Mouse (Mus musculus): ENCODE data around the gene Kras. TPM values are rescaled to one million over a fixed set of nuclear protein-coding genes. Genes with fewer than 3 reads are reported as not detected.

Gene Kras
- total RNA-seq (2021) = 10 to 100 TPM; 78.2 to 89.0 TPM

DNA sequence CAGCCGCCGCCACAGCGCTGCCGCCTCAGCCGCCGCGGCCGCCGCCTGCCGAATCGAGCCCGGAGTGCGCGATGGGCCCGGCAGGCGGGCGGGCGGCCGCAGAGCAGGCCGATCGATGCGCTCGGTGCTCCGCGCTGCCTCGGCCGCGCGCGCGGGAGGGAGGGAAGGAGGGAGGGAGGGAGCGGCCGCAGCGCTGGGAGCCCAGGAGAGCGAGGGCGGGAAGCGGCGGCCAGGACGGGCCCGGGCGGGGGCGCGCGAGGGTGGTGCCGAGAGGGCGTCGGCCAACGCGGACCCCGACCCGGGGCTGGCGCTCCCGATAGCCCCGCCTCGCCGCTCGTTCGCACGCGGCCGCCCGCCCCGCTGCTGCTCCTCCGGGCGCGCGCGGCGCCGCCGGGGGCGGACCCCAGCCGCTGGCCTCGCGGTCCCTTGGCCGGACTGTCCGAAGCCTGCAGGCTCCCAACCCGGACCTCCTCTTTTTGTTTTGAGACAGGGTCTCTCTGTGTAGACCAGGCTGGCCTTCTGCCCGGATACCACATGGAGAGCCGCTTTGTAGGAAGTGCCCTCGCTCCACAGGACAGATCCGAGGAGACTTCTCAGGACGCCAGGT lies at the start of gene Kras:
TSS of gene Kras (minus strand) at position 55 of the 607 bp plus-strand sequence.
- intact Hi-C loops (cut with DNase I) = loop anchor here (1.0 to 5.0 kb wide), 2 partner anchors 57 to 91 kb away; no protein-coding TSS in a partner anchor

DNA sequence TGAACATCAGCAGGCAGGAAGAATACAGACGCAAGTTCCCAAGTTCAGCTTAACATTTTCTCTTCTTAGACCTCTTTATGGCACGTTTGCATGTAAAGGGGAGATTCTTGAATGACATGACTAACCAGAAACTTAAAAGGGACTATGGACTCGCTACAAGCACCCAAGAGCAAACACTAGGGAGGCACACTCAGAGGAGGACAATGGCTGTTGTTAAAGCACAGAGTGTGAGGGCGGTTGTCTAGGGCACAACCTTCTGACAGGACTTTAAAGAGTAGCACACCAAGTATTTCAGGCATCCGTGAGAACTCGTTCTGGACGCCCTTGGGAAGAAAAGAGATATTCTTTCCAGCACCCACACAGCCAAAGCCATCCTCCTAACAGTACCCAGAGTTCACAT lies 47.6 kb upstream of the Kras start:
- no peak for DNase-seq (ENCODE audit: low spot score in 2 of 2)
- intact Hi-C loops (cut with DNase I) = no loop called here

More for the DNA sequence above, at the start of gene Kras:
- peak; percentile 88 to 92 for DNase-seq (ENCODE audit: low spot score in 2 of 2)

DNA sequence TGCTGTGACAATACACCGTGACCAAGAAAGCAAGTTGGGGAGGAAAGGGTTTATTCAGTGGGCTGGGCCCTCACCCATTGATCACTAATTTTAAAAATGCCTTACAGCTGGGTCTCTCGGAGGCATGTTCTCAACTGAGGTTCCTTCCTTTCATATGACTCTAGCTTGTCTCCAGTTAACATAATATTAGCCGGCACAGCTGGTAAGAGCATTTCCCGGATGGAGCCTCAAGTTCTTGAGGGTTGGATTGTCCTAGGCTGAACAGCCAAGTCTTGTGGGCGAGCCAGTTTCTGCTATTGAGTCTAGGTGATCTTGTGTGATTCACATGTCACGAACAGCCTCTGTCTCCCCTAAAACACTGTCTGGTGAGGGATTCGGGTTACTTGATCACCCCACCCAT lies 46.9 kb upstream of the Kras start:
- DNase-seq (ENCODE audit: low spot score in 2 of 2) = no peak
- intact Hi-C loops (cut with DNase I) = no loop called here

DNA sequence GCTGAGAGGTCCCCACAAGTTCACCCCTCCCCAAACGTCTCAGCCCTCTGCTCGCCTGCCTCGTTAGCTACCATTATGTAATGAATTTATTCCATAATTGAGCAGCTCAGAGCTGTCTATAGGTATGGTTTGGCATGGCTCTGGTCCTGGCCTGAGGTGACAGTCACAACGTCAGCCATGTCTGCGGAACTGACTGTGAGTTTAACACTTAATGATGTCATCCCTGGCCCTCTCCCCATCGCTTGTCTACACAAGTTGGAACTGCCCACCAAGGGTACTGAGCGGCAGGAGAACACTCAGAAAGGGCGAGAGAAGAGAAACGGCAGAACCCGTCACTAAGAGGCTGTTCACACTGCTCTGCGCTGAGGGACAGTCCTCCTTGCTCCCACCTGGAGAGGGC lies 45.1 kb upstream of the Kras start:
- no peak for DNase-seq (ENCODE audit: low spot score in 2 of 2)
- intact Hi-C loops (cut with DNase I) = no loop called here

DNA sequence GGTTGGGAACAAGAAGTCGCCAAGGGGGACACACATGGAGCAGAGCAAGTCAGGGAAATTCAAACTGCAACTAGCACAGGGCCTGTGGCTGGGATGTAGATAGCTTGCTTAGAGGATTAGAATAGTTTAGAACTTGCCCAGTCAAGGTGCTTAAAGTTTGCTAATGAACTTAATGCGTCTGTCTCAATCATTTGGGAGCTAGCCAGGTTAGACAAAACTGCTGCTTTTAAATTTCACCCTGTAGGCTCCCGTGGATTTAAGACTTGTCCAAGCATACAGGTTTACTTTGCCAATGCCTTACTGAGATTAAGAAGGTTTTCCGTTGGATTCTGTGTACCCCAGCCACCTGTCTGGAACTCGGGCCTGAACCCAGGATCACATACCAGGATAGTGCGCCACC lies 43.1 kb upstream of the Kras start:
- no peak for DNase-seq (ENCODE audit: low spot score in 2 of 2)
- intact Hi-C loops (cut with DNase I) = no loop called here

DNA sequence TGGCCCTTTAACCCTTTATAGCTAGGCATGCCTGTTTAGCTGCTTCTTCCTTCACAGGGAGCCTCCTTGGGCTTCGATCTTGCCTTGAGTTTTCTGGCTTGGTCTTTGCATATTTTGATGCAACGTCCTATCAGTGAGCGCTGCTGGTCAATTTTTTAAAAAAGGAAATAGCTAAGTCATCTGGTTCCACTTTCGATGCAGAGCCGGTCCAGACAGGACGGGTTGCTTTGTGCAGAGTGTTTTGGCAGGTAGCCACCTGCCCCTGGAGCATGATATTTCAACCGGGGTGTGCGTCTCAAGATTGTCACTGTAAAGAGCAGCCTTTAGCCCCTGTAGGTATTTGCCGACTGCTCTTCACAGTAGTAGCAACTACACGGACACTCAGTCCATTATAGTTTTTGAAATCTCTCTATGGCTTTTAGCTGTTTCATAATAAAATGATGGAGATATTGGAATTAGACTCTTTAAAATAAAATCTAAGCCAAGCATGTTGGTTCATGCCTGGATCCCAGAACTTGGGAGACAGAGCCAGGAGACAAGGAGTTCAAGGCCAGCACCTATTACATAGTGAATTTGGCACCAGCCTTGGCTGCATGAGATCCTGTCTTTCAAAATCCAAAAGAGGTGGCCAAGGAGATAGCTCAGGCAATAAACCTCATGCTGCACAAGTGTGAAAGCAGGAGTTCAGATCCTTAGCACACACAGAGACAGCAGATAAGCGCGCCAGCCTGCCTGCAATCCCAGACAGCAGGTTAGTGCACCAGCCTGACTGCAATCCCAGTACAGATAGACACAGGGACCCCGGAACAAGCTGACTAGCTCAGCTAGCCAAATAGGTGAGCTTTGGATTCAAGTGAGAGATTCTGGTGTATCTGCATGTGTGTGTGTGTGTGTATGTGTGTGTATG lies 41.6 kb upstream of the Kras start:
- intact Hi-C loops (cut with DNase I) = no loop called here
- no peak for DNase-seq (ENCODE audit: low spot score in 2 of 2)

DNA sequence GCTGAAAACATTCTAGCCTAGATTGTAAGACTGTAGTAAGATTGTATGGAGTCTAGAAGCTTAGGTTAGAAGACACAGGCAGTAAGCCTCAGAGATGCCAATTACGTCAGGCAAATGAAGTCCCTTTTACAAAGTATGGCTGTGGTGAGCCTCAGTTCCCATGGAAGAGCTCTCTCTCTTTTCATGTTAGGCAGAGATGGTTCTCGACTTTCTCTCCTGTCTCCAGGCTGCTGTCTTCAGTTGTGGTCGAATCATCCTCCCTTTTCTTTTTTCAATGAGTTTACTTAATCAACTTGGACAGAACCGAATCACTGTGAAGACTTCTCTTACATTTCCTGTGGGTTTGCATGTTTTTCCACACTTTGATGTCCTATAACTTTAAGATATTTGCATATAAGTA lies 35.6 kb upstream of the Kras start:
- intact Hi-C loops (cut with DNase I) = no loop called here
- no peak for DNase-seq (ENCODE audit: low spot score in 2 of 2)

DNA sequence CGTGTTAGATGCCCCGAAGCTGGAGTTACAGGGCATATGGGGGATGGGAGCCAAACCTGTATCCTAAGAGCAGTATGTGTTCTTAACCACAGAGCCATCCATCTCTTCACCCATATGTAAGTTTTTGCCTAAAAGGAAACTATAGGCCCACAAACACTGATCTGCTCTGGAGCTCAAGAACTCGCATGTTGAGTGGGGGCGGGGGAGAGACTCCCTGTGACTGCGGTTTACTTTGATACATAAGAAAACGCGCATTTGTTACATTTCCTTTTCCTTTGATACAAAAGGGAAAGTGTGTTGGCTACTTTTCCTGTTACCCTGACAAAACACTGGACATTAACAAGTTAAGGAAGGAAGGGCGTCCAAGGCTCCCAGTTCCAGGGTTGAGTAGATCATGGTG lies 34.2 kb upstream of the Kras start:
- intact Hi-C loops (cut with DNase I) = no loop called here
- DNase-seq (ENCODE audit: low spot score in 2 of 2) = no peak

DNA sequence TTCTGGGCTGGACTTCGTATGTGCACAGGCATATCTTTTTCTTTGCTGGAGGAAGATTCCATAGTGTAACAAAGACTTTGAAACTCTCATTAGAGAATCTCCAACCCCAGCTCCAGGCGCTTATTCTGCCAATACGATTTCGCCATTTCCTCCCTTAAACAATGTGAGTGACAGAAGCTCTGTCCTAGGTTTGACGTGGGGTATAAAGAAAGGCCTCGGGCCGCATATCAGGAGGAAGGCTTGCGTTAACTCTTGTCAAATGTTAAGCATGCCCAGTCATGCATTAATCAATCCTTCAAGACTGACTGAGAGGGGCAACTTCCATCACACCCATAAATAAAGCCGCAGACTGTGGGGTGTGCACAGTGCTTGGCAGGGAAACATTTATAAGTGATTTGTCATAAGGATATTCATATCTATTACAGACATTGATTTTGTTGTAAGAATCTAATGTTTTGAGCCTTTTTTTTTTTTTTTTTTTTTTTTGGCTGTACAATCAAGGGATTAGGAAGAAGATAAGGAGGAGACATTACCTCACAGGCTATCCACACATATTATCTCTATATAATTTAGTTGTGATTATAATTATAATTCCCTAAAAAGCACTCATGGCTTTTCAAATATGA lies 27.2 kb upstream of the Kras start:
- intact Hi-C loops (cut with DNase I) = no loop called here
- DNase-seq (ENCODE audit: low spot score in 2 of 2) = no peak

DNA sequence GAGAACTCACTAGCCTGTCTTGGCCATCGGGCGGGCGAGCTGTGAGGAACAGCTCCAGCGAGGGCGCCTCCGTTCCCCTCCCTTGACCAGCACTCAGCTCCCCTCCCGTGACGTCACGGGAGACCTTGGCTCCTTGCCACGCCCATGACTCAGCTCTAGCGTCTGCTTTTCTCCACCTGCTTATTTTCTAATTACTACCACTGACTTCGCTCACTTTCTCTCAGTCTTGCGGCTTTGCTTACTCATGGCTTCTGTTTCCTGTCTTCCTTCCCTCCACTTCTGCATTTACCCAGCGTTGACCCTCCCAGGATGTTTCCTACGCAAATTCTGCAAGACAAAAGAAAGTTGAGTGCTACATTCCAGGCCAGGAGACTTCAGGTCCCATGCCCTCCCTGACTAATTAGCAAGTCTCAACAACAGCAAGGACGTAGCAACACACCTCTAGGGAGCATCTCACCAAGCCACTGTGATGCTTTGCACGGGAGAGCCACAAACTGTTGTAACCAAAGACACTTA lies 26.3 kb upstream of the Kras start:
- DNase-seq (ENCODE audit: low spot score in 2 of 2) = peak in 1 of 2 experiments; percentile 6
- intact Hi-C loops (cut with DNase I) = no loop called here

DNA sequence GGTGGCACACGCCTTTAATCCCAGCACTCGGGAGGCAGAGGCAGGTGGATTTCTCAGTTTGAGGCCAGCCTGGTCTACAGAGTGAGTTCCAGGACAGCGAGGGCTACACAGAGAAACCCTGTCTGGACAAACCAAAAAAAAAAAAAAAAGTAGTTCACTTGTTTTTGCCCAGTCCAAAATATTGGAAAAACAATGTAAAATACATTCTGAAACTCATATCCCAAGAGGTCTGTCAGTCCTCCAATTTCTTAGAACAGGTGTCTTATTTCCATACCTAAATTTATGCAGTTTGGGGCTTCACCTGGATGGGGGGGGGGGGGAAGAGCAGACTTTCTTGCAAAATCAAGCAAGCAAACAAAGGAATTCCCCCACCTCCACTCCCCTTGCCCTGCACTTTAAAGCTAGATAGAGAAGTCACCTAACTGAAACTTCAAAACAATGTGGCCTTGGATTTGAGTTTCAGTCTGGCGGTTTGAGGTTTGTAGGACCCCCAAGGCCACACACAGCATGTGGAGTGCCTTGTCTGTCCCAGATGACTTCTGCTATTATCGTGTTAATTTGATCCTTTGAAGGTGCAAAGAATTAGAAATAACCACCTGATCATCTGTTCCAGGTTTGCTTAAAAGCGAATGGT lies 25.7 kb upstream of the Kras start:
- intact Hi-C loops (cut with DNase I) = no loop called here
- DNase-seq (ENCODE audit: low spot score in 2 of 2) = no peak

DNA sequence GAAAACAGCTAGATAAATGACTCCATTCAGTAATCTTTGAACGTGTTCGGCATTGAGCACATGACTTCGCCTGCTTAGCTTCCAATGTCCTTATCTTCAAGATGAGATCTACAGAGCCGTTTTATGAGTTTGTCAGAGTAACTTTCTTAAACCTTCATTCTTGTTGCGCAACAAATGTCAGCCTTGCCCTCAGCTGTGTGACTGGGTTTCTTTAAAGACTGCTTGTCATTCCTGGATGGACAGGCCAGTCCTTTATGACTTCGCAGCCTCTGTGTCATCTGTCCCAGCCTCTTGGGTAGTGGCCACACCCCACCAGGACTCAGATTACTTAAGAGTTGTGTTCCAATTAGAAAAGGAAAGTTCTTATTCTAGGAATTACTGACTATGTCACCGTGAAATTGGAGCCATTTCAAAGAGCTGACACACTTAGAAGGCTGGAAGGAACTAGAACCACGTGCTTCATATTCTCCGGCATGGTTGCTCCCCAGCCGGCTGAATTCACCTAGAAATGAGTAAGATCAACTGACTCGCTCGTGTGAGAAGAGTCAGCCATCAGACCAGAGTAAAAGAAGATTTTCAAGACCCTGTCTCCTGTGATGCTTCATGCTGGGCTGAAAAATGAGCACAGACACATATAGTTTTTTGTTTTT lies 24.1 kb upstream of the Kras start:
- intact Hi-C loops (cut with DNase I) = no loop called here
- no peak for DNase-seq (ENCODE audit: low spot score in 2 of 2)

DNA sequence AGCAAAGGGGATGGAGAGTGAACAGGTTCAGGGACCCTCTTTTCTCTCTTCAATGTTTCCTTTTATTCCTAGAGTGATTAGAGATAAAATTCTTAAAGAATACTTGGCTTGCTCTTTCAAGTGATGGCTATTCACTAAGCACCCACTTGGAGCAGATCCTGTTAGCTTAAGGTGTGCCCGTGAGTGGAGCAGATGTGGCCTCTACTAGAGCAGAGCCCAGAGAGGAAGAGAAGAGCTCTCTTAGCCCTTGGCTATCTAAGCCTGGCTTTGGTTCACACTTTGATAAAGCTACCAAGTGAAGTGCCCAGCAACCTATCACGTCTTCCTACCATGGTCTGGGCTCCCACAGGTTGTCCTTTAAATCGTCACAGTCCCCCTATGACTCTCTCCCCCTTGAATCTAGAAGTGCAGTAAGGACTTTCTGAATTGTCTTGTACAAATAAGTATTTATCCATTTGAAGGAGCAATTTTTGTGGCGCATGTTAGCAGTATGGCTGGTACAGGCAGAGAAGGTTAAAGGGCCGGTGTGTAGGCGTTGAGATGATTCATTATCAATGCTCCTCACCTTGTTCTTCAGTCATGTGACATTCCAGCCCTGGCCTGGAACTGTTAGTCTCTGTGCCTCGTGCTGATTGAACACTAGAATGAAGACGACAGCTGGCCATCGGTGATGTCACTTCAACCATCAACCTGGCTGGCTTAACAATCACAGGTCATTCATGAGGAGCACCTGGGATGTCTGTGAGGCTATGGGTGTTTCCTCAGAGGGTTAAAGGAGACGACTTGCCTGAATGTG lies 22.3 kb upstream of the Kras start:
- DNase-seq (ENCODE audit: low spot score in 2 of 2) = no peak
- intact Hi-C loops (cut with DNase I) = no loop called here

DNA sequence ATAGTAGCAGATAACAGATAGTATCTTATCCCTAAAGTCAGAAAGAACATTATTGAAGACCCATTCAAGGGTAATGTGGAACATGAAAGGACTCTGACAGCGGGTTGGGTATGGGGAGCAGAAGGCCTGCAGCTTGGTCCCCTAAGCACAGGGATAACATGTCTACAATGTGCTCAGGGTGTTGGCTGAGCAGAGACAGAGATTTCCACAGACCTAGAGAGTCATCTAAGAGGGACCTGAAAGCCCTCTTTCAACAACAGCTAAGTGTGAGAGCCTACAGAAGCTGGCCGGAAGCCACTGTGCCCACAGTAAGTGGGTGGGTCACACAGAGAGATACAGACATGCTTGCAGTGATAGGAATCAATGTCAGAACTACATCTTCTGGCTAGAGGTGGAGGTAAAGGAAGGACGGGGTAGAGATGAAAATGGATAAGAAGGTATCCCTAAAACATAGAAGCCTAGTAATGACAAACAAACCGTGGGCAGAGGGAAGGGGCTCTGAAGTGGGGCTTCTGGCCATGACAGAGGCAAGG lies 19.3 kb upstream of the Kras start:
- intact Hi-C loops (cut with DNase I) = no loop called here
- no peak for DNase-seq (ENCODE audit: low spot score in 2 of 2)

DNA sequence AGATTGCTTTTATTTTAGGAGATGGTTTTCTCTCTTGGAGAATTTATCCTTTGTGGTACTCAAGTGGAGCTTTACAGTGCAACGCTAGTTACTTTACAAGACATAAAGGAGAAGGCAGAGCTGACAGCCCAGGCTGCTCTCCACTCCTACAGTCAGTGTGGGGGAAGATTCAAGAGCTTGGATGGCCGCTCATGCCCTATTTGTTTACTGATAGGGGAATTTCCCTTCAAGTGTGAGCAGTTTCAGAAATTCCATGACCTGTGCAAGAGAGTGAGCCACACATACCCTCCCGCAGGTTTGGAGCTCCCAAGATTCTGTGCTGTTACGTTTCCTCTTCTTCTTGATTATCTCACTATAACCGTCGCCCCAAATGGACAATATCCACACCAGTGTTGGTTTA lies 17.7 kb upstream of the Kras start:
- intact Hi-C loops (cut with DNase I) = no loop called here
- no peak for DNase-seq (ENCODE audit: low spot score in 2 of 2)

DNA sequence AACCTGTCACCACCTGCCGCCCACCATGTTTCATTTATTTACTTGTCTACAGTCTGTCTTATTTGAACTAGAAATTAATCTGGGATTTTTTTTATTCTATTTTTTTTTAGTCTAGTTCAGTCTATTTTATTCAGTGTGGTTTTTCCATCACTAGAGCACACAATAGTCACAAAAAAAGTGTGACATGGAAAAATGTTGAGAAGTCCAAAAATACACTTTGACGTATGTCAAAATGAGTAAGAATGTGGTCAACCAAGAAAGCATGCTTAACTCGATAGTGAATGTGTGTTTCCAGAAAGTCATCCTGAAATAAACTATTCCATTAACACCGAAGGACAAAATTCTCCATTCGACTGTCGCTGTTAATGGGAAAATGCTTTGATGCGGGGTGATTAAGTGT lies 12.3 kb upstream of the Kras start:
- intact Hi-C loops (cut with DNase I) = no loop called here
- no peak for DNase-seq (ENCODE audit: low spot score in 2 of 2)

DNA sequence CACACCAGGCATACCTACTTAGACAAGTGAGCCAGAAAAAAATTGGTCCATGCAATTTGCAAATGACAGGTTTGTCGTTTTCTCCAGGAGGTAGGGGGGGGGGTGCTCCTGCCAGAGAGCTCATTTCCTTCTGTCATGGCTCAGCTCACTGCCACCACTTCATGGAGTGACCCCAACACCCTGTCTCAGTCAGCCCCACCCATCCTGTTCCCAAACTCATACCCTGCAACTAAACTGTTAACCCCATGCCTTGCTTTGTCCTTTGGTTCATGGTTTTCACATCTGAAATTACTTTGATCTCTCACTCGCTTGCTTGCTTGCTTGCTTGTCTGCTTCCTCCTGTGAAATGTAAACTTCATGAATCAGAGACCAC lies 6.6 kb upstream of the Kras start:
- intact Hi-C loops (cut with DNase I) = no loop called here
- no peak for DNase-seq (ENCODE audit: low spot score in 2 of 2)

DNA sequence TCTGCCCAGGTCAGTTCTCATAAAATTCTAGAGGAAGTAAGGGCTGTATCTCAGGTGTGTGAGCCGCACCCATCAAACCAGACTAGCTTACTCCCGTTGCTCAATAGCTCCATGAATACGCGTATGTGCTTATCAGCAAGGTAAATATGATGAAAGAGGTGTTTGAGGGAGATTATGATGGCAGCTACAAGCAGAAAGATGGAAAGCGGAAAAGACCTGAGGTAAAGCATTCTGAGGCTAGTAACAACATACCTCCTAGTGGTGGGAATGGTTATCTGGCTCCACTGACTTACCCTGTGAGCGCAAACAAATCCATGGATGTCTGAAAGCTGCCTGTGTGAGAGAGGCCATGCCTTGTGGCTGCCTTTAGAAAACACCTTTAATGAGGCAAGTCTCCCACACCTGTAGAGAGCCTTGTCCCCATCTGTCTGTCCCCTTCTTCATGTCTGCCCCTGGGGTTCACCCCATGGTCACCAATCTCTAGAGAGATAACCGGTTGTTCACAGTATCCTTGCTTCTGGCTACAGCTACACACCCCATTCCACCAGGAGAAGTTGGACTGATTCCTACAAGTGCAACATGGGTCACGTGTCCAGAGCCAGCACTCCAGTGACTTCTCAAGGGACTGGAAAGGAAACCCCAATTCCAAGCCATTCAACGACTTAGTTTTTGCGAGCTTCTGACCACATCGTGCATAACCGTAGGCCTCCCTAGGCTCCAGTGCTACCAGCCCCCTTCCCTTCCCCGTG lies 6.1 kb upstream of the Kras start:
- intact Hi-C loops (cut with DNase I) = no loop called here
- DNase-seq (ENCODE audit: low spot score in 2 of 2) = no peak
